Mouse (Mus musculus): Measurements from ENCODE around the gene Irf4. TPM values are rescaled to one million over a fixed set of nuclear protein-coding genes. Genes with fewer than 3 reads are reported as not detected.

Irf4 gene
- polyA plus RNA-seq, 1 experiment, result 0.22 TPM

DNA sequence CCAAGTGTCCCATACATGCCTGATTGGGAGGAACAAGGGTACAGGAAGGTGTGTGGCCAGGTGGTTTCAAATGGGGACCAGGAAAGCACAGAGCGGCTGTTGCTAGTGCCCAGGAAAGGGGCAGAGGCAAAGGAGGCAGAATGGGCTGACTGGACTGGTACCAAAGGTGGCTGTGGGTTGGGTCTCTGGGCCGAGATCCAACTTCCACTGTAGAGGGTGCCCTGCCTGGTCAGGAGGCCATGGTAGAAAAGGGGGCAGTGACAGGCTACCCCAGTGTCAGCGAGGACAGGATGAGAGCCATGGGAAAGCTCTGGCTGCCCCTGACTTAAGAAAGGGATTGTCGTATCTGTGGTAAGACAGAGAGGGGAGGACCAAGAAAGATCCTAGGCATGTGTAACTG lies 44.2 kb downstream of the Irf4 start:
- DNase-seq (ENCODE audit: extremely low spot score in 1 of 2, low spot score in 1 of 2), result no peak

DNA sequence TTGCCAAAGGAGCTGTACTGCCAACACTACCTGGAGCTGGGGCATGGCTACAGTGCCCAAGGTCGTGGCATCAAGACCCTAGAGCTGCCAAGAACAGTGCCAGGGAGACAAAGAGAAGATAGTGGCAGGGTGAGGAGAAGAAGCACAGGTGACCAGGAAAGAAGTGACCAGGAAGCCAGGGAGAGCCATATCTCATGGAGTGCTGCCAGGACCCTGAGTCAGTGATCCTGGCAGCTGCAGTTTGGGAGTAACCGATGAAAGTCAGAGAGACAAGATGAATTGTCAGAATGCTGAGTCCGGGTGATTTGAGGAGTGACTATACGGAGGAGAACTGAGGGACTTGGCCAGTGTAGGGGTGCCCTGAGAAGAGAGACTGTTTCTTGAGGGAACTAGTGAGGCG lies 44.6 kb downstream of the Irf4 start:
- no peak for DNase-seq (ENCODE audit: extremely low spot score in 1 of 2, low spot score in 1 of 2)

DNA sequence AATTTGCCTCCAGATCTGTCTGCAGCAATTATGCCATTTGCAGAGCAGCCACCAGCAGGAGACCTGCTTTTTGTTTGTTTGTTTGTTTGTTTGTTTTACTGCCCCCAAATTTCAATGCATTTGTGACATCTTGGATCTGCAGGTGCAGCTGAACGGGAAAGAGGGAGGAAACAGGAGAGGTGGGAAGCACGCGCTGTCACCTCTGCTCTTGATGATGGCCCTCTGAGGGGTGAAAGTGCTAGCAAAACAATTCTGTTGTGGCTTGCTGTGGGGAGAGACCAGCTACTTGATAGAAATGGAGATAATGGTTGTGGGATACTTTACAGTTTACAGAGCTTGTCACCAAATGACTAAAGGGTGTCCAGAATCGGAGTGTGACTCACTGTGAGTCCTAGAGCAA lies 46.9 kb downstream of the Irf4 start:
- no peak for DNase-seq (ENCODE audit: extremely low spot score in 1 of 2, low spot score in 1 of 2)

DNA sequence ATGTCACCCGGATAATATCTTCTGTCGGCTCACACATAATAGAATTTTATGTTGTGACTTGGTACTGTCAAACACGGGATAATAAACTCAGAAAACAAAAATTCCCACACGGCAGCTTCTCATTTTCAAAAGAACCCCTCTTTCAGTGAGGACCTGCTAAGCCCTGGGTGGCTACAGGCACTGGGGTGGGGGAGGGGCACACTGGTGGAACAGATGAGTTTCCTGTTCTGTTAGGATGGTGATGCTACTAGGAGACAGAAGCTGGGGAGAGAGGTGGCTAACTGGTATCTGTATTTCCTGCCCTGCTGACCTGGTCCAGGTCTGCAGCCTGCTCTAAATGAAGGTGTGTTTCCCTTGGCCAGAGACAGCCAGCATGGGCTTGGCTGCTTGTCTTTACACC lies 52.9 kb downstream of the Irf4 start:
- DNase-seq (ENCODE audit: extremely low spot score in 1 of 2, low spot score in 1 of 2), result no peak

GRCm38 (mm10) chr13:30802336-30802955 lies 53.4 kb downstream of the Irf4 start:
- DNase-seq (ENCODE audit: extremely low spot score in 1 of 2, low spot score in 1 of 2), result no peak

DNA sequence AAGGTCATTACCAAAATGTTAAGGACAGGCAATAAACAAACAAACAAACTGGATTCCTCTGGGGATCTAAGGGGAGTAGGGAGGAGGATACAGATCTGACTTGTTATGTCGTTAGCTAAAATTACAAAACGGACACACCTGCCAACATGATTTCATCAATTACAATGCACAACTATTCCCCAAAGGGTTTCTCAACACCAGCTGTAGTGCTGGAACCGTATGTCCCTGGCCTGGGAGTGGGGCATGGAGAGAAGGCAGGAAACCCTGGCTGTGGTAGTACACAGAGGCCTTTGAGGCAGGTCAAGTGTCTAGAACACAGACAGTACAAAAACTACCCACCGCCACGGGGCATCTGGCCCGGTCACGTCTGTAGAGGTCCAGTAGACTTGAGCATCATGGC lies 60.2 kb downstream of the Irf4 start:
- no peak for DNase-seq (ENCODE audit: extremely low spot score in 1 of 2, low spot score in 1 of 2)

DNA sequence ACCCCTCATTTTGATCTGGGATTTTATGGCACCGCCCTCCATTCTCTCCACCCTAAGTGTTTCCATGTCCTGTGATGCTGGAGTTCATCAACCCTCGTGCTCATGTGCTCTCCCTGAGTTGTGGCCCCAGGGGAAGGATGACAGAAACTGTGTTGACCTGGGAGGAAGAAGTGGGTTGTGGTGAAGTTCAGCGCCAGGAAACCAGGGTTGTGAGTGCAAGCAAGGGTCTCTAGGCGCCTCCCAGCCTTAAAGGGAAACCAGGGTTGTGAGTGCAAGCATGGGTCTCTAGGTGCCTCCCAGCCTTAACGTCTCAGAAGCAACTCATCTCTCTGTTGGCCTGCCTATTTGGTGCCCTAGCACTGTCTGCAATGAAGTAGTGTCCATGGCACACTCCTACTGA lies 64.4 kb downstream of the Irf4 start:
- no peak for DNase-seq (ENCODE audit: extremely low spot score in 1 of 2, low spot score in 1 of 2)

DNA sequence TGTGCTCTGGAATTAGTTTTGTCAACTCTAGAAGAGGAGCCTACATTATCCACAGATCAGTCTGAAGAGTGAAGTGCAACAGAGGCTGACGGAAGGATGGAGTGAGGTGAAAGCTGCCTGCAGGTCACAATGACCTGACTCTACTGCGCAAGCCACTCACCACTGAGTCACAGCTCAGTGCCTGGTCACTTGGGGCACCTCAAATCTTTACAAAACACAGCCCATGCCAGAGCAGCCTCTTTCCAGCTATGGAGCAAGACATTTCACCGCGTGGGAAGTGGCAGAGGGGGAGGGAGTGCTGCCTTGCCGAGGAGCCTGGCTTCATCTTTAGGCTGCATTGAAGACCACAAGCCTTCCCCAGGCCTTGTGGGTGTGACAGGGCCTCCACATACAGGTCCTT lies 65.2 kb downstream of the Irf4 start:
- no peak for DNase-seq (ENCODE audit: extremely low spot score in 1 of 2, low spot score in 1 of 2)

Other genes with a start within 250 kb of the Irf4 start
- 160 and 177 TPM in 2 replicates for gene Uqcrfs1, start 203.9 kb upstream of the Irf4 start, polyA plus RNA-seq (2012; rRNA removed)
- gene Dusp22, start 89.2 kb upstream of the Irf4 start, polyA plus RNA-seq (2012; rRNA removed), result 26.7 and 27.9 TPM in 2 replicates
- gene Hus1b, start 198.5 kb downstream of the Irf4 start, polyA plus RNA-seq (2012; rRNA removed), result 0.22 and 0.25 TPM in 2 replicates
- 26.7 and 28.9 TPM in 2 replicates for gene Exoc2, start 224.9 kb downstream of the Irf4 start, polyA plus RNA-seq (2012; rRNA removed)
- gene Gm5447, start 225.0 kb downstream of the Irf4 start, polyA plus RNA-seq (2012; rRNA removed), result 0.08 TPM in 1 of 2 replicates, not detected in the other